Mouse (Mus musculus) intestine, postnatal 0 days (tissue): ENCODE data around the gene Sh3kbp1. TPM values are rescaled to one million over a fixed set of nuclear protein-coding genes. Genes with fewer than 3 reads are reported as not detected.

Experiments used
- ATAC-seq: fragments of 200-750 bp; cut with Nextera tagmentation; 2 replicates; pipeline ENCODE4 v1.8.0; 2017; ENCODE audit warnings: mild to moderate bottlenecking, moderate TSS enrichment, moderate library complexity
- H3K27ac ChIP-seq: fragments of 300-500 bp; sonication (generic); 2 replicates; pipeline ENCODE4 v1.5.1; 2014; ENCODE audit warnings: mild to moderate bottlenecking, low read depth, low read length, moderate library complexity
- H3K27me3 ChIP-seq: fragments of 300-500 bp; sonication (generic); replicated peaks from 2 replicates; pipeline ENCODE4 v1.6.1; 2014; ENCODE audit warnings: low read length, mixed read lengths; ENCODE audit not compliant: control insufficient read depth, insufficient read depth
- H3K36me3 ChIP-seq: fragments of 300-500 bp; sonication (generic); 2 replicates; pipeline ENCODE4 v1.6.1; 2014; ENCODE audit warnings: mild to moderate bottlenecking, moderate library complexity; ENCODE audit not compliant: control insufficient read depth, insufficient read depth
- H3K4me1 ChIP-seq: fragments of 300-500 bp; sonication (generic); replicated peaks from 2 replicates; pipeline ENCODE4 v1.6.1; 2014; ENCODE audit warnings: antibody characterized with exemption, low read length, mixed read lengths; ENCODE audit not compliant: control insufficient read depth, insufficient read depth
- H3K4me2 ChIP-seq: fragments of 300-500 bp; sonication (generic); replicated peaks from 2 replicates; pipeline ENCODE4 v1.6.1; 2014; ENCODE audit warnings: low read depth, mild to moderate bottlenecking, moderate library complexity
- H3K4me3 ChIP-seq: fragments of 300-500 bp; sonication (generic); 2 replicates; pipeline ENCODE4 v1.5.1; 2014; ENCODE audit warnings: low read depth, low read length
- H3K9ac ChIP-seq: fragments of 300-500 bp; sonication (generic); 2 replicates; pipeline ENCODE4 v1.6.1; 2014; ENCODE audit warnings: mild to moderate bottlenecking, low read depth, low read length
- H3K9me3 ChIP-seq: fragments of 300-500 bp; sonication (generic); 2 replicates; pipeline ENCODE4 v1.6.1; 2016; ENCODE audit warnings: mixed run types; ENCODE audit not compliant: control insufficient read depth
- CTCF ChIP-seq: sonication (generic); IDR thresholded peaks from 2 replicates; pipeline ENCODE4 v1.5.1; 2016; ENCODE audit warnings: low read depth, mild to moderate bottlenecking, control low read depth, antibody characterized with exemption, moderate library complexity
- WGBS: fragments of 180-500 bp; shearing (Covaris S2); extraction: QIAGEN DNeasy Blood & Tissue Kit; methylation state at CpG from one replicate; pipeline ENCODE4 v1.1.7; 2014; 5-methylcytosine and 5-hydroxymethylcytosine counted together
- polyA plus RNA-seq: library from polyadenylated mRNA; unstranded; fragments of >200 nt; fragmentation: Nextera tagmentation; extraction: Ambion mirVana; gene quantifications from 2 replicates; pipeline ENCODE4 v1.2.1, GENCODE M21; 2015

Sh3kbp1 gene
- polyA plus RNA-seq, 1 experiment from 2014 or later: 7.7 TPM

GRCm38 (mm10) chrX:159831176-159831575 is 204.1 kb downstream of the Sh3kbp1 start:
- Histone ChIP-seq H3K9ac (no peak overlapping the region), H3K4me1 (no peaks in the 10 kb centered on the region), H3K36me3 (no peaks in the 10 kb centered on the region), H3K9me3 (no peaks in the 10 kb centered on the region), H3K4me2 (no peak overlapping the region), H3K4me3 (no peak overlapping the region), H3K27ac (no peak overlapping the region), H3K27me3 (no peaks in the 10 kb centered on the region)
- ATAC-seq: no peak
- no peak for TF ChIP-seq CTCF
- WGBS: 39% methylated on average over 2 of the region's 2 CpGs

DNA sequence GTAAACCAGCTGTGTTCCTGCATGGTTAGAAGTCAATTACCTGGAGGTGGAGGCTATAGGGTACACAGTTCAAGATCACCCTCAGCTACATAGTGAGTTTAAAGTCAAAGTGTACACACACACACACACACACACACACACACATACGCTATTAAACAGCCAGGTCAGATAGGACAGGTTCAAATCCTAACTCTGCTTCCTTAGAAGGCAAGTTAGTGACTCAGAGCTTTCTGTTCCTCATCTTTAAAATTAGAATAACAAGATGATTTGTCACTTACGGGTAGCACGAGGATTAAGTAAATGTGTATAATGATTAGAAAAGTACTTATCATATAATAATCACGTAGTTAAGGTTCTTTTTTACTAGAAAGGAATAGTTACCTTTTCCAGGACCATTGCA is 208.2 kb downstream of the Sh3kbp1 start:
- Histone ChIP-seq H3K27ac (no peak overlapping the region), H3K9ac (no peak overlapping the region), H3K36me3 (no peaks in the 10 kb centered on the region), H3K27me3 (no peaks in the 10 kb centered on the region), H3K4me1 (no peaks in the 10 kb centered on the region), H3K4me2 (no peak overlapping the region), H3K4me3 (no peak overlapping the region), H3K9me3 (no peaks in the 10 kb centered on the region)
- 85% methylated on average over 4 of the region's 4 CpGs for WGBS
- no peak for ATAC-seq
- TF ChIP-seq CTCF: no peak

DNA sequence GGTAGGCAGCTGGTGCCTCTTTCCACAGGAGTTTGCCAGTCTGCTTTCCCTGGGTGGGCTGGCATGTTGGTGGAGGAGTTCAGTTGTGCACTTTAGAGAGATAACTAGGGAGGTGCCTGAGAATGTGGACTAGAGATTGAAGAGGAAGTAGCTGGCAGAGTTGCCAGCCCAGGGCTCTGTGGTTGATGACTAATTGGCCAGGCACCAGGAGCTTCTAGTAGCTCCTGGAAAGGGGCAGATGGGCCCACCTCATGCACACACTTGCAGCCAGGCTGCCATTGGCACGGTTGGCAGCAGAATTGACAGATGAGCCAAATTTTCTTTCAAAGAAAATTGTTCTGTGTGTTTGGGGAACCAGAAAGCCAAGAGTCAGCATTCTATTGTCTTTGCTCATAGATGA is 210.3 kb downstream of the Sh3kbp1 start:
- no peak overlapping the region for H3K27ac ChIP-seq
- H3K4me1 ChIP-seq: no peaks in the 10 kb centered on the region
- WGBS: 67% methylated on average over 1 of the region's 1 CpGs
- H3K27me3 ChIP-seq: no peaks in the 10 kb centered on the region
- no peaks in the 10 kb centered on the region for H3K9me3 ChIP-seq
- no peaks in the 10 kb centered on the region for H3K36me3 ChIP-seq
- H3K4me2 ChIP-seq: no peak overlapping the region
- no peak overlapping the region for H3K9ac ChIP-seq
- TF ChIP-seq CTCF: no peak
- H3K4me3 ChIP-seq: no peak overlapping the region
- no peak for ATAC-seq

GRCm38 (mm10) chrX:159839786-159840185 is 212.7 kb downstream of the Sh3kbp1 start:
- Histone ChIP-seq H3K36me3 (no peaks in the 10 kb centered on the region), H3K27me3 (no peaks in the 10 kb centered on the region), H3K27ac (no peak overlapping the region), H3K4me1 (no peaks in the 10 kb centered on the region), H3K9me3 (no peaks in the 10 kb centered on the region), H3K9ac (no peak overlapping the region), H3K4me3 (no peak overlapping the region), H3K4me2 (no peak overlapping the region)
- ATAC-seq: no peak
- TF ChIP-seq CTCF: no peak
- 81% methylated on average over 2 of the region's 2 CpGs for WGBS

DNA sequence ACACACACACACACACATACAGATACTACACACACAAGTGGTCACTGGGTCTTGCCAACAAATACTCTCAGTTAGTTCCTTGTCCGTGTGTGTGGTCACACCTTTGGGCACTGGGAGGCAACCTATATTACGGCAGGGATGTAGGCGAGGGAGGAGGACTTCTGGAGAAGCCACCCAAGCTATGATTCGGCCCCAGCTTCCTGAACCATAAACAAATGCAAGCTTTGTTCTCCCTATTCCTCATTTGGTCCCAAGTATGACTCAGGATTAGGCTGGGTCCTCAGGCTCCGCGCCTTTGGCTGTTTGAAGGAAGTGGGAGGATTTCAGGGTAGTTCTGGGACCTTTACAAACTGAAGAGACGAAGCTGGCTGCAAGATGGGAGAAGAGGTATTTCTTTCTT is 213.2 kb downstream of the Sh3kbp1 start:
- no peak overlapping the region for H3K27ac ChIP-seq
- ATAC-seq: no peak
- no peaks in the 10 kb centered on the region for H3K4me1 ChIP-seq
- no peak overlapping the region for H3K9ac ChIP-seq
- H3K4me2 ChIP-seq: no peak overlapping the region
- no peak overlapping the region for H3K4me3 ChIP-seq
- no peaks in the 10 kb centered on the region for H3K9me3 ChIP-seq
- H3K36me3 ChIP-seq: no peaks in the 10 kb centered on the region
- TF ChIP-seq CTCF: no peak
- no peaks in the 10 kb centered on the region for H3K27me3 ChIP-seq
- WGBS: 49% methylated on average over 7 of the region's 7 CpGs

DNA sequence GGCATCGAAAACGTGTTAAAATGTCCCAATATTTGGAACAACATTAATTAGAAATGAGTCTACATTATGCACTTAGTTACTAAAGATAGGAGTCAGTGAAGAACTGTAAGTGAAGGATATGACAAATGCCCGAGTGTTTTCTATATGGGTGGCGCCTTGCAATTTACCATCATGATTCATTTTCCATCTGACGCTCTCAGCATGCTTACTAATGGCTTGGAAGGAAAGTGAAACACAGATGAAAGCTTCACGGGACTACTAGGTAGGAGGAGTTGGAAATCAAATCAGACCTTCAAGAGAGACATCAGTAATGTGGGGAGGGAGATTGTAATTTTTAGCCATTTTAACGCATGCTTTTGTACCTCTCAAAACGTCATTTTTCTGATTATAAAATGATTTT is 223.7 kb downstream of the Sh3kbp1 start:
- H3K27ac ChIP-seq: no peak overlapping the region
- no peaks in the 10 kb centered on the region for H3K9me3 ChIP-seq
- no peaks in the 10 kb centered on the region for H3K27me3 ChIP-seq
- no peak overlapping the region for H3K4me3 ChIP-seq
- H3K36me3 ChIP-seq: no peaks in the 10 kb centered on the region
- TF ChIP-seq CTCF: no peak
- H3K4me2 ChIP-seq: no peak overlapping the region
- ATAC-seq: no peak
- 80% methylated on average over 8 of the region's 8 CpGs for WGBS
- H3K9ac ChIP-seq: no peak overlapping the region
- H3K4me1 ChIP-seq: no peaks in the 10 kb centered on the region

DNA sequence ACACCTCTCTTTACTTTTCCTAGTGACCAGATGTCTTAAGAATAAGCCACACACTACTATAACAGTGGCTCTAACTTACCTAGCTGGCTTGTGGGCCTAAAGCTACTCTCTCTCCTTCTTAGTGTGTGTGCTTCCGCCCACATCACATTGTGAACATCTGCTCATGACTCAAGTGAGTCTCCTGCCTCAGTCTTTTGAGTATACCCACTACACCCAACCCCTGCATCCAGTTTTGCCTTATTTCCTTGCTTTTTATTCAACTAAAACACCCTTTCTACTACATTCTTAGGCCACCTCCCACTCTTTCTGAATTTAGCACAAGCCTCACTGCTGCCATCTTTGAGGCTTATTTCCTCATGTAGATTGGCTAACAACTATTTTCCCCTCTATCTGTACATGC is 229.8 kb downstream of the Sh3kbp1 start:
- Histone ChIP-seq H3K4me1 (no peaks in the 10 kb centered on the region), H3K27me3 (no peaks in the 10 kb centered on the region), H3K9ac (no peak overlapping the region), H3K9me3 (no peaks in the 10 kb centered on the region), H3K4me2 (no peak overlapping the region), H3K4me3 (no peak overlapping the region), H3K36me3 (no peaks in the 10 kb centered on the region), H3K27ac (no peak overlapping the region)
- no peak for TF ChIP-seq CTCF
- WGBS: 92% methylated on average over 1 of the region's 1 CpGs
- ATAC-seq: no peak
